Mouse (Mus musculus) heart, adult 2 months (tissue): ENCODE measurements around the gene Cdc37. TPM values are rescaled to one million over a fixed set of nuclear protein-coding genes. Genes with fewer than 3 reads are reported as not detected.

ENCODE experiments used
- DNase-seq, 2 experiments: peaks; one replicate each; pipeline ENCODE4 v3.0.0; 2021
- H3K27ac ChIP-seq: fragments of 200-600 bp; 2 replicates; pipeline ENCODE4 v1.8.1; 2022
- H3K27me3 ChIP-seq: fragments of 200-500 bp; 2 replicates; pipeline ENCODE4 v1.6.1; 2012; ENCODE audit warnings: mild to moderate bottlenecking, low read length, inconsistent platforms, mixed read lengths; ENCODE audit not compliant: control insufficient read depth, insufficient read depth
- H3K36me3 ChIP-seq: fragments of 200-500 bp; 2 replicates; pipeline ENCODE4 v1.6.1; 2012; ENCODE audit warnings: low read length, inconsistent platforms; ENCODE audit not compliant: control insufficient read depth, insufficient read depth
- H3K4me1 ChIP-seq: fragments of 200-500 bp; 2 replicates; pipeline ENCODE4 v1.6.1; 2011; ENCODE audit warnings: low read length; ENCODE audit not compliant: control insufficient read depth, insufficient read depth
- H3K4me3 ChIP-seq: fragments of 200-600 bp; 2 replicates; pipeline ENCODE4 v1.8.1; 2022
- H3K79me2 ChIP-seq: fragments of 200-500 bp; replicated peaks from 2 replicates; pipeline ENCODE4 v1.6.1; 2012; ENCODE audit warnings: mild to moderate bottlenecking, inconsistent platforms, low read length, moderate library complexity, mixed read lengths; ENCODE audit not compliant: control insufficient read depth, insufficient read depth
- H3K9ac ChIP-seq: fragments of 200-500 bp; 2 replicates; pipeline ENCODE4 v1.6.1; 2012; ENCODE audit warnings: low read depth, mild to moderate bottlenecking, control low read depth, inconsistent platforms, low read length, mixed read lengths
- CTCF ChIP-seq: fragments of 200-600 bp; IDR thresholded peaks from 2 replicates; pipeline ENCODE4 v1.8.1; 2022; ENCODE audit warnings: antibody characterized with exemption, mild to moderate bottlenecking, moderate library complexity
- EP300 ChIP-seq: fragments of 200-500 bp; IDR thresholded peaks from 2 replicates; pipeline ENCODE4 v1.6.1; 2011; ENCODE audit warnings: low read depth, low read length, control low read depth; ENCODE audit not compliant: insufficient read depth
- POLR2A ChIP-seq: fragments of 200-500 bp; IDR thresholded peaks from 2 replicates; pipeline ENCODE4 v1.6.1; 2011; ENCODE audit warnings: mild to moderate bottlenecking, low read depth, low read length, control low read depth; ENCODE audit not compliant: insufficient read depth
- WGBS: fragments of 180-500 bp; shearing (Covaris S2); methylation state at CpG from one replicate; pipeline ENCODE4 v1.1.7; 2018; 5-methylcytosine and 5-hydroxymethylcytosine counted together
- intact Hi-C: fragments of 180-260 bp; cut with DNase I; formaldehyde crosslinking; loops from one replicate; pipeline ENCODE4 v1.15.1; 2025
- polyA plus RNA-seq: library from polyadenylated mRNA; depleted of rRNA; stranded (reverse); fragments of >200 nt; gene quantifications from 2 replicates; pipeline ENCODE4 v1.2.3, GENCODE M21; 2012
- total RNA-seq, 2 experiments: library from RNA; stranded (reverse); gene quantifications; 2 replicates each; pipeline ENCODE4 v1.2.3; 2021

The Cdc37 gene
- total and polyA plus RNA-seq, 3 experiments, result 62.3 to 162 (median 150) TPM

GRCm38 (mm10) chr9:21117073-21117472, 32.7 kb downstream of the Cdc37 start:
- no peak for TF ChIP-seq EP300
- TF ChIP-seq POLR2A, result no peak
- no peak for TF ChIP-seq CTCF
- no peak overlapping the region for H3K27ac ChIP-seq
- no peaks in the 10 kb centered on the region for H3K36me3 ChIP-seq
- DNase-seq, result no peak
- intact Hi-C loops, result no loop called here
- no peak overlapping the region for H3K9ac ChIP-seq
- 73% methylated on average over 6 of the region's 6 CpGs for WGBS
- no peaks in the 10 kb centered on the region for H3K79me2 ChIP-seq
- no peaks in the 10 kb centered on the region for H3K27me3 ChIP-seq
- no peaks in the 10 kb centered on the region for H3K4me1 ChIP-seq
- no peak overlapping the region for H3K4me3 ChIP-seq

DNA sequence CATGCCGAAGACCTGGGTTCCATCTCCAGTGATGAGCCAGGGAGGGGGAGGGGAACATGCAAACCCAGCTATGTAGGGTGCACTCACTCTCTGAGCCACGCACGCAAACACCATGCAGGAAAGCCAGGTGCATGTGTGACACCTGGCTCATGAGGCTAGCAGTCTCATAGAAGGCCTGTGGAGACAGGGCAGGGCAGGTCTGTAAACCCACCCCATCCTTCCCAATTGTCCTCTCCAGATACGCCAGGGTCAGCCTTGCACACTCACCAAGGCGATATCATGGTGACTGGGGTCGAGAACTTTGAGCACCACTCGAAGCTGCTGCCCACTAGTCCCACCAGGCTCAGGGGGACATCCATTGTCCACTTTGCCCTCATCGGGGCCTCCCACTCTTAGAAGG, 34.7 kb downstream of the Cdc37 start:
- Histone ChIP-seq H3K27me3 (no peaks in the 10 kb centered on the region), H3K9ac (no peak overlapping the region), H3K36me3 (no peaks in the 10 kb centered on the region), H3K79me2 (no peaks in the 10 kb centered on the region), H3K4me3 (no peak overlapping the region), H3K27ac (no peak overlapping the region), H3K4me1 (no peaks in the 10 kb centered on the region)
- no peak for DNase-seq
- TF ChIP-seq CTCF (no peak), EP300 (no peak), POLR2A (no peak)
- intact Hi-C loops, result no loop called here
- WGBS, result 92% methylated on average over 8 of the region's 8 CpGs

DNA sequence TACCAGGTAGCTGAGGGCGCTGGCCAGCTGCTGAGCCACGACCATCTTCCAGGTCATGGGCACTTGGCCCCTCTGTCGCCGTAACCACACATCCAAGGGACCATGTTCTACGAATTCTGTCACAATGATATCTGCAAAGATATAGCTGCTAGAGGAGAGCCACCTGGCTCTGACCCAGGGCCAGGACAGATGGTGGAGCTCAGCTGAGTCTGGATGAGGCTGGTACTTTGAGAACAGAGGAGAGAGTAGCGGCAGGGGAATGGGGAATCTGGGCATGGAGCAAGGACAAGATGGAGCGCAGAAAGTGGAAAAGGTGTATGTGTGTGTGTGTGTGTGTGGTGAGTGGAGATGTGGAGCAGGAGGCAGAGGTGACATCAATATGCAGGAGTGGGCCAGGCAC, 35.6 kb downstream of the Cdc37 start:
- no peak for DNase-seq
- Histone ChIP-seq H3K36me3 (no peaks in the 10 kb centered on the region), H3K79me2 (no peaks in the 10 kb centered on the region), H3K27me3 (no peaks in the 10 kb centered on the region), H3K4me3 (no peak overlapping the region), H3K4me1 (no peaks in the 10 kb centered on the region), H3K27ac (no peak overlapping the region), H3K9ac (no peak overlapping the region)
- TF ChIP-seq CTCF (no peak), POLR2A (no peak), EP300 (no peak)
- WGBS, result 88% methylated on average over 7 of the region's 7 CpGs
- intact Hi-C loops, result no loop called here

DNA sequence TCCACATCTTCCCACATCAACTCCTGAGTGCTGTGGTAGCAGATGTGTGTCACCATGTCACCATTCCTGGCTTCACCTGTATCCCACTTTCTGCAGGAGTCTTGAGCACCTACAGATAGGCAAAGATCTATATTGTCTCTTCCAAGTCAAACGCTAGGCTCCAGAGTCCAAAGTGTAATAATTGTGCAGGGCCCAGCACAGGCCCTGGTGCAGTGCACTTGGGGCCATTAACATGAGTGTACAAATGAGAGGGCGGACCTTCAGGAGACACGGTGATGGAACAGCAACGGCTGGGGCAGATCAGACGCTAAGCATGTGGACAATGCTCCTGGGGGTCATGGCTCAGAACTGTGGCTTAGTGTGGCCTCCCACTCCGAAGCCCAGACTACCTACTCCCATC, 36.0 kb downstream of the Cdc37 start:
- intact Hi-C loops, result no loop called here
- Histone ChIP-seq H3K9ac (no peak overlapping the region), H3K27me3 (no peaks in the 10 kb centered on the region), H3K36me3 (no peaks in the 10 kb centered on the region), H3K27ac (no peak overlapping the region), H3K4me1 (no peaks in the 10 kb centered on the region), H3K4me3 (no peak overlapping the region), H3K79me2 (no peaks in the 10 kb centered on the region)
- no peak for TF ChIP-seq POLR2A
- no peak for TF ChIP-seq EP300
- TF ChIP-seq CTCF, result no peak
- WGBS, result 90% methylated on average over 6 of the region's 6 CpGs
- DNase-seq, result no peak

- Histone ChIP-seq H3K4me1 (no peaks in the 10 kb centered on the region), H3K27me3 (no peaks in the 10 kb centered on the region), H3K79me2 (no peaks in the 10 kb centered on the region), H3K36me3 (no peaks in the 10 kb centered on the region), H3K4me3 (no peak overlapping the region), H3K27ac (no peak overlapping the region), H3K9ac (no peak overlapping the region)
- TF ChIP-seq CTCF (no peak), EP300 (no peak), POLR2A (no peak)
- no peak for DNase-seq
- WGBS, result 67% methylated on average over 23 of the region's 23 CpGs
- intact Hi-C loops, result no loop called here
Measured at GRCm38 (mm10) chr9:21107607-21108237, 42.1 kb downstream of the Cdc37 start.

DNA sequence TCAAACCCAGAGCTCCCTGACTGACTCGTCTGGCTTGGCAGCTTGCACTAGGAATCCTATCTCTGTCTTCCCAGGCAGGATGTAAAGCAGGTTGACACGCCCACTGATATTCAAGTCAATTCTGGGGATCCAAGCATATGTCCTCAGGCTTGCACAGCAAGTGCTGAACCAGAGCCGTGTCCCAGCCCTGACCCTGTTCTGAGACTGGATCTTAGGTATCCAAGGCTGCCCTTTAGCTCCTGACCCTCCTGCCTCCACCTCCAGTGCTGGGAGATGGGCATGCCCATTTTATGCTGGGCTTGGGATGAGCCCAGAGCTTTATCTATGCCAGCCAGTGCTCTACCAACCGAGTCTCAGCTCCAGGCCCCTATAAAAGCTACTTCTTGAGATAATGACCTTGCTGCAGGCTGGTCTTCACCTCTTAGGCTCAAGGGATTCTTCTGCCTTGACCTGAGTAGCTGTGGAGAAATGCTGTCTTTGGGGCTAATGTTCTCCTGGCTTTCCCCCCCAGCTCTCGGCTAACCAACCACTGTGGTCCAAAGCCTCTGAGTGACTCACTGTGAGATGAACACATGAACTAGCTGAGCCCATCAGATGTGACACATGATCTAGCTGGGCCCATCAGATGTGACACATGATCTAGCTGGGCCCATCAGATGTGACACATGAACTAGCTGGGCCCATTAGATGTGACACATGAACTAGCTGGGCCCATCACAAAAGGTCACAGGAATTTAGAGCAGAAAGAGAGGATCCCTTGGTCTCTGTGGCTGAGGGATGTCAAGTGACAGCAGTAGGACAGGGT, 43.8 kb downstream of the Cdc37 start:
- Histone ChIP-seq H3K4me3 (no peak overlapping the region), H3K9ac (no peak overlapping the region), H3K79me2 (no peaks in the 10 kb centered on the region), H3K4me1 (no peaks in the 10 kb centered on the region), H3K27me3 (no peaks in the 10 kb centered on the region), H3K36me3 (no peaks in the 10 kb centered on the region), H3K27ac (no peak overlapping the region)
- no peak for DNase-seq
- intact Hi-C loops, result no loop called here
- 65% methylated on average over 5 of the region's 5 CpGs for WGBS
- TF ChIP-seq POLR2A (no peak), EP300 (no peak), CTCF (no peak)
